Mouse (Mus musculus): Measurements from ENCODE around the gene 4921517D22Rik.

DNA sequence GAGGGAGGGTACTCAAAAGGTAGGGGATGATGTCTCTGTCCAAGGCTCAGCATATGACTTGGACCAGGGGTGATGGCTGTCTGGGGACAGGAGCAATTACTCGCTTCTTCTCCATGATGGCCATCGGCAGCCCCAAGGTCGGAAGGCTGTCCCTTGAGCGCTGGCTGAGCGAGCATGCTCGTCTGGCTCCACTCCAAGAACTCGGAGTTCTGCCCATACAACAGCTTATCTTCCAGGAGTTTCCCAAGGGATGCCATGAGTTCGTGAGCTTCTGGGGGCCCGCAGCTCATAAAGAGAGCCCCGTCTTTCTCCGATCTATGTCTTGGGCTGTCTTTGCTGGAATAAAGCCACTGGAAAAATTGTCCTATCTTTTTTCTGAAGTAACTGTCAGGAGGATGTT, 47.2 kb upstream of the 4921517D22Rik start:
- no peak for TF ChIP-seq CTCF (IDR thresholded peaks at IDR 0.05; ENCODE audit: borderline replicate concordance, insufficient read depth, low read length)
- no peak for TF ChIP-seq POLR2A (IDR thresholded peaks at IDR 0.05; ENCODE audit: low read depth, low read length)

Data from embryonic fibroblast, embryonic 13.5 days (primary cell).